Mouse (Mus musculus): ENCODE measurements around the gene Fbxo2.
A peak's percentile ranks its signal among the peaks of the same experiment; 100 is the strongest.

The Fbxo2 gene

DNA sequence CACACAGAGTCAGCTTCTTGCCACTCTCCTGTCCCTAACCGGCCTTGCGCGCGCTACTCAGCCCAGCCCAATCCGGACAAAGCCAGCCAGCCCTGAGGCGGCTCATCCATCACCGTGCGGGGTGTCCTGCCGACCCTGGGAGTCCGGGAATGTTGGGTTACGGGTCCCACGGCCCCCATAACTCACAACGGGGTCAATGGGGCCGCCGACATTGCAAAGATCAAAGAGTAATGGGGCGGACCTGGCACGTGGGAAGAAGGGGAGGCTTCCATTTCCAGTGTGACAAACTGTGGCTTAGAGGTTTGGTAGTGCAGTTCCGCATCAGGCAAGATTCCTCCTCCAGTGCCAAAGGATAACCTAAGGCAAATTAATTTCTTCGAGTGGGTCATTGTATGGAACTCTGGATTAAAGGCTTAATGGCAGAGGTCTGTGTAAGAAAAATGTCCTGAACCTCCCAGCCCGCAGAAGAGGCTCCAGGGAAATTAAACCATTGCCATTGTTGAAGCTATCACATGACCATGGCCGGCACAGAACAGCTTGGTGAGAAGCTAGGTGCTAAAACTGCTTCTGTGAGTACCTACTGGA lies 28.8 kb upstream of the Fbxo2 start:
- TF ChIP-seq GATA4 (IDR thresholded peaks at IDR 0.05; ENCODE audit: insufficient replicate concordance, low read length): no peak

- no peak for TF ChIP-seq GATA4 (IDR thresholded peaks at IDR 0.05; ENCODE audit: insufficient replicate concordance, low read length)
Observed at GRCm38 (mm10) chr4:148134988-148135387, 25.4 kb upstream of the Fbxo2 start.

DNA sequence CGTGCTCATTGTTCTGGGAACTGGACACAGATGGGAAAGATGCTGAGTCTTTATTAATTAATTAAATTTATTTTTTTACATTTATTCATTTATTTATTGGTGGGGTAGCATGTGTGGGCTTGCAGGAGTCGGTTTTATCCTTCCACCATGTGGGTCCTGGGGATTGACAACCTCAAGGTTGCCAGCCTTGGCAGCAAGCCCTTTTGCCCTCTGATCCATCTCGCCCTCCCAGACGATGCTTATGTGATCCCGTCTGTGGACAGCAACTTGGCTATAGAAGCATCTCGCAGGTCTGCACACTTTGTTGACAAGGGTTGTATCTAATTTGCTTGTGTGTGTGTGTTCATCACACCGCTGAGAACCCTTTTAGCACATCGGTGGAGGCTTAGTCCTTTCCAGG lies 22.9 kb upstream of the Fbxo2 start:
- TF ChIP-seq GATA4 (IDR thresholded peaks at IDR 0.05; ENCODE audit: insufficient replicate concordance, low read length): no peak

GRCm38 (mm10) chr4:148139767-148140097 lies 20.7 kb upstream of the Fbxo2 start:
- TF ChIP-seq GATA4 (IDR thresholded peaks at IDR 0.05; ENCODE audit: insufficient replicate concordance, low read length): no peak

- TF ChIP-seq GATA4 (IDR thresholded peaks at IDR 0.05; ENCODE audit: insufficient replicate concordance, low read length): no peak
Observed at GRCm38 (mm10) chr4:148140098-148141011, 20.1 kb upstream of the Fbxo2 start.

- no peak for TF ChIP-seq GATA4 (IDR thresholded peaks at IDR 0.05; ENCODE audit: insufficient replicate concordance, low read length)
Observed at GRCm38 (mm10) chr4:148143721-148144120, 16.7 kb upstream of the Fbxo2 start.

DNA sequence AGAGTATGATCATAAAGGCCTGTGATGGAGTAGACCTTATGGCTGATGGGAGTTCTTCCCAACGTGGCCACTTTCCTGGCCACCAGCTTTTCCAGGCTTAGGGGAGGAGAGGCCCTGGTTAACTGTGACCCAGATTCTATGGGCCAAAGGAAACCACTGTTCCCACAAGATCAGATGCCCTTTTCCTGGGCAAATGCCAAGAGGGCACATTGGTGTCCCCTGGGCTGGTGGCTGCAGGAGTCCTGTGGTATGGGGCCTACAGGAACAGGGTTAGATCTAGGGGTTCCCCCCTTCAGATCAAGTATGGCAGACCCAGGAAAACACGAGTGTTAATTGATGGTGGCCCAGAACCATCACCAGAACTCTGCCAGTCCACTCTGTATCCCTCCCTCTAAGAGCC lies 12.7 kb upstream of the Fbxo2 start:
- no peak for TF ChIP-seq GATA4 (IDR thresholded peaks at IDR 0.05; ENCODE audit: insufficient replicate concordance, low read length)

- no peak for TF ChIP-seq GATA4 (IDR thresholded peaks at IDR 0.05; ENCODE audit: insufficient replicate concordance, low read length)
Observed at GRCm38 (mm10) chr4:148149540-148149939, 10.9 kb upstream of the Fbxo2 start.

GRCm38 (mm10) chr4:148150242-148150641 lies 10.2 kb upstream of the Fbxo2 start:
- TF ChIP-seq GATA4 (IDR thresholded peaks at IDR 0.05; ENCODE audit: insufficient replicate concordance, low read length): no peak

- TF ChIP-seq GATA4 (IDR thresholded peaks at IDR 0.05; ENCODE audit: insufficient replicate concordance, low read length): no peak
Observed at GRCm38 (mm10) chr4:148150953-148151266, 9.5 kb upstream of the Fbxo2 start.

- peak; percentile 11; the same call in 1 of the 2 replicates for TF ChIP-seq GATA4 (IDR thresholded peaks at IDR 0.05; ENCODE audit: insufficient replicate concordance, low read length)
Observed at GRCm38 (mm10) chr4:148151267-148152168, 8.9 kb upstream of the Fbxo2 start, which contains the start of gene Fbxo6. Gene Fbxo6, minus strand, starts transcription at chr4:148152140.

DNA sequence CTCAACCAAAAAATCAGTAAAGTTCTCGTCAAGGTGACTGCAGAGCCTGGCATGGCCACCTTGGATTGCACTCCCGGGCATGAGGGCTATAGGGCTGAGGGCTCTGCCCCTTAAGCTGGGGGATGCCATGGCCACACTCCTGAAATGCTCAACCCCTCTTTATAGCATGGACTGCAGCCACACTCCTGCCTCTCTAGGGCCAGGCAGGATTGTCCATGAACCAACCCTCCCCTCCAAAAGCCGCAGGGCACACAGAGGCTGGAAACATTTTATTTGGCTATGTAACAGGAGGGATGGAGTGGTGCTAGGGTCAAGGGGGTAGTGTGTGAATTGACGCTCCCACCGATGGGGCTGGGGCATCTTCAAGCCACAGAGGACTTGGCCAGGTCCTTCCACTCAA lies 7.9 kb upstream of the Fbxo2 start:
- TF ChIP-seq GATA4 (IDR thresholded peaks at IDR 0.05; ENCODE audit: insufficient replicate concordance, low read length): no peak

- TF ChIP-seq GATA4 (IDR thresholded peaks at IDR 0.05; ENCODE audit: insufficient replicate concordance, low read length): no peak
Observed at GRCm38 (mm10) chr4:148154006-148154405, 6.4 kb upstream of the Fbxo2 start.

DNA sequence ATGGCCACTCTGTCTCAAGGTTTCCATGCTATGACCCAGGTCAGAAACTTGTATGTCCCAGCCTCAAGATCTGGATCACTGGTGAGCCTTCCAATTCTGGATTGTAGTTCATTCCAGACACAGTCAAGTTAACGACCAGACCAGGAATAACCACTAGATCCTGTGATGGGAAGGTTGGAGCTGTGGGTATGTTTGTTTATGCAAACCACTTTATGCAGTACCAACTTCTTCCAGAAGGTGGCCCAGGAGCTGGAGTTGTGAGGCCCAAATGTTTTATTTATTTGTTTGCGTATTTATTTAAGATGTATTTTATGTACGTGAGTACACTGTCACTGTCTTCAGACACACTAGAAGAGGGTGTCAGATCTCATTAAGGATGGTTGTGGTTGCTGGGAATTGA lies 5.4 kb upstream of the Fbxo2 start:
- no peak for TF ChIP-seq GATA4 (IDR thresholded peaks at IDR 0.05; ENCODE audit: insufficient replicate concordance, low read length)

DNA sequence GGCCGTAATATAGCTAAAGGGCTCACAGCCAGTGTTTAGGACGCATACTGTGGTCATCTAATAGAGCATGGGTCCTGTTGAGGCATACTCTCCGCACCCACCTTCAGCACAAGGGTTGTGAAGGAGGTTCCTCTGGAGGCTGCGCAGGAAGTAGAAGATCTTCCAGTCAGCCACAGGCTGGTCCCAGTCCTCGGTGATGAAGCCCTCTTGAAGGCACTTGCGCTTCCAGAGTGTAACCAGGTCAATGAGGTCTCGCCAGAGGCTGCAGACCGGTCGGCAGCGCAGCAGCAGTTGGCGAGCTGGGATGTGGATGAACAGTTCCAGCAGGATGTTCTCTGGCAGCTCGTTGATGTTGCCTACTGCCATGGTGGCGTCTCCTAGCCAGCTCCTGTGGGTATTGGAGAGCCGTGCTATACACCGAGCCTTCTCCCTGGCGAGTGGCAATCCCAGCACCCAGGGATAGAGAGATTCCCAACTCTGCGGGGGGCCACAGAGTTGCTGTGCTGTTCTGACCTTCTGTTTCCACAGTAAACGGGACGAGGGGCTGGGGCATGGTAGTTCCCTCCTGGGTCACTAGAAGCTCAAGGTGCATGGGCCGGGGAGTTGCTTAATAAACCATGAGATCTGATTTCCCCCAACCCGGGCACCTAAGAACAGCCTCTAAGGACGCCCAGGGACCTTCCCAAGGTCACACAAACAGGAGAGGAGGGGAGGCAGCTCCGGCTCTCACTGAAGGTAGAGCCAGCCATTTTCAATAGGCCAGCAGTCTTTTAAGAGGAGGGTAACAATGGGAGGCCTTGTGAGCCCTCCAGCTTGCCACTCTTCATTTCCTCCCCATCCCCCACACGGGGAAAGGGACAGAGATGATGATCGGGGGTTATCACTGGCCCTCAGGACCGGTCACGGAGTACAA lies 1.7 kb upstream of the Fbxo2 start:
- TF ChIP-seq GATA4 (IDR thresholded peaks at IDR 0.05; ENCODE audit: insufficient replicate concordance, low read length): no peak
